Mouse (Mus musculus) embryo, embryonic 9.5 days (tissue): ENCODE results near the gene Fign.

Source experiments
- DNase-seq: peaks from one replicate; pipeline ENCODE4 v3.0.0-alpha.2; 2017; ENCODE audit errors: extremely low spot score

The Fign gene

DNA sequence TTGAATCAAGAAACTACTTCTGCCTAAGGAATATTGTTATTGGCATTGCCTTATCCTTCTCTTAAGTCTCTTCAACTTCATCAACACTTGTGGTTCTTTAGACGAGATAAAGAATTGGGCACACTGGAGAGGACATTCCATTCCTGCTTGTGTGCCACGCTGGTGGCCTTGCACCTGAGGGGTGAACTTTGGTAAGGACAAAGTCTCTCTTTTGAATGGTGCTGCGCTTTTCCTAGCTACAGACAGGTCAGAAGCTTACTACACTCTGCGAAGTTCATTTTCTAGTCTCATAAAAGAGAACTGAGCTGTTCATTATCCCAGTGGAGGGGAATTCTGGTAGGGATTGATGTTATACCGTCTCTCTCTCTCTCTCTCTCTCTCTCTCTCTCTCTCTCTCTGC, 38.4 kb downstream of the Fign start:
- no peak for DNase-seq

- no peak for DNase-seq
Observed at GRCm38 (mm10) chr2:64048142-64048541, 49.7 kb downstream of the Fign start.

DNA sequence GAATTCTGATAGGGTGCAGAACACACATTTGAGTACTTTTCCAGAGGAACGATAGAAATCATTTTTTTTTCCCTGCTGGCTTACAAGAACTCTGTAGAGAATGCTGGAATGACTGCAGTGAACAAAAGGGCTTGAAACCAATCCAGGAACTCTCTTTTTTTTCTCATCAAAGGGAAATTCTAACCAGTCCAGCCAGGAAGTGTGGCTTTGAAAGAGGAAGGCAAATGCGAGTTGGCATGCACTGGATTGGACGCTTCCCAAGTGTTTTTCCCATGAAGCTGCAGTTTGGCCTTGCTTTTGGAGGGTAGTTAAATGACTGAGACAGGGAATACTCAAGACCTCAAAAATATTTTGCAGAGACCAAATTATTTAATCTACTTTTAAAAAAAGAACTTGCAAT, 54.7 kb downstream of the Fign start:
- DNase-seq, result no peak

- no peak for DNase-seq
Observed at GRCm38 (mm10) chr2:64035393-64035792, 62.4 kb downstream of the Fign start.

GRCm38 (mm10) chr2:64033871-64034270, 64.0 kb downstream of the Fign start:
- DNase-seq, result no peak

- DNase-seq, result no peak
Observed at GRCm38 (mm10) chr2:64025961-64026360, 71.9 kb downstream of the Fign start.

GRCm38 (mm10) chr2:63994304-63995023, 103.4 kb downstream of the Fign start:
- DNase-seq, result no peak

- no peak for DNase-seq
Observed at GRCm38 (mm10) chr2:63985426-63985825, 112.4 kb downstream of the Fign start.

DNA sequence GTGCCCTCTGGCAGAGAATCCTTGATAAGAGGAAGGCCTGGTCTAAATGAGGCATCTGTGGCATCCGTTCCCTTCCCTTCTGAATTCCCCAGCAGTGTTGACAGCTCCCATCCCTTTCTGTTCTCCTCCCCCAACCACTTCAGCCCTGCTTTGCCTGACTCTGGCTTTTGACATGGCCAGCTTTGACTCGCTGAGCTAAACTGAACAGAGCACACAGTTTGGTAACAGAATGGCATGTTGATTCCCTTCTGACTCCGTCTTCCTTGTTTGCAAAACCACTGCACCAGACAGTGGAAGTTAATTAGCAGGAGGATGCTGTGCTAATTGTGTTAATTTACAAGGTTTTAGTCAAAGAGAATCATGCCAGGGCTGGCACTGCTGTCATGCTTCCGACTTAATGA, 115.5 kb downstream of the Fign start:
- DNase-seq, result peak; percentile 40

- no peak for DNase-seq
Observed at GRCm38 (mm10) chr2:63981449-63981848, 116.4 kb downstream of the Fign start.

GRCm38 (mm10) chr2:63969633-63970032, 128.2 kb downstream of the Fign start:
- DNase-seq, result no peak

GRCm38 (mm10) chr2:63931041-63931440, 166.8 kb downstream of the Fign start:
- no peak for DNase-seq

GRCm38 (mm10) chr2:63926481-63927097, 171.2 kb downstream of the Fign start:
- DNase-seq, result peak; percentile 12

GRCm38 (mm10) chr2:63925721-63926235, 172.1 kb downstream of the Fign start:
- DNase-seq, result no peak
